Mouse (Mus musculus) lung, postnatal 0 days (tissue): Measurements from ENCODE around the gene Pla2g3. TPM values are rescaled to one million over a fixed set of nuclear protein-coding genes. Genes with fewer than 3 reads are reported as not detected.

Source experiments
- ATAC-seq: fragments of 200-750 bp; cut with Nextera tagmentation; 2 replicates; pipeline ENCODE4 v1.8.0; 2017; ENCODE audit warnings: moderate library complexity
- DNase-seq: peaks from one replicate; pipeline ENCODE4 v3.0.0-alpha.2; 2016; ENCODE audit warnings: low spot score
- H3K27ac ChIP-seq: fragments of 300-500 bp; sonication (generic); 2 replicates; pipeline ENCODE4 v1.5.1; 2014; ENCODE audit warnings: antibody characterized with exemption, mild to moderate bottlenecking, low read length, mixed read lengths
- H3K27me3 ChIP-seq: fragments of 300-500 bp; sonication (generic); replicated peaks from 2 replicates; pipeline ENCODE4 v1.6.1; 2014; ENCODE audit warnings: low read length, mixed read lengths; ENCODE audit not compliant: insufficient read depth
- H3K36me3 ChIP-seq: fragments of 300-500 bp; sonication (generic); 2 replicates; pipeline ENCODE4 v1.6.1; 2014; ENCODE audit warnings: low read length, mixed read lengths; ENCODE audit not compliant: insufficient read depth
- H3K4me1 ChIP-seq: fragments of 300-500 bp; sonication (generic); 2 replicates; pipeline ENCODE4 v1.6.1; 2014; ENCODE audit warnings: antibody characterized with exemption, low read depth, low read length, mixed read lengths; ENCODE audit not compliant: insufficient read depth
- H3K4me2 ChIP-seq: fragments of 300-500 bp; sonication (generic); replicated peaks from 2 replicates; pipeline ENCODE4 v1.6.1; 2014; ENCODE audit warnings: low read depth, mild to moderate bottlenecking, low read length, moderate library complexity, mixed read lengths
- H3K4me3 ChIP-seq: fragments of 300-500 bp; sonication (generic); 2 replicates; pipeline ENCODE4 v1.5.1; 2014; ENCODE audit warnings: low read depth, low read length
- H3K9ac ChIP-seq: fragments of 300-500 bp; sonication (generic); replicated peaks from 2 replicates; pipeline ENCODE4 v1.6.1; 2014; ENCODE audit warnings: low read depth, mild to moderate bottlenecking
- H3K9me3 ChIP-seq: fragments of 300-500 bp; sonication (generic); 2 replicates; pipeline ENCODE4 v1.6.1; 2016; ENCODE audit warnings: low read length, mixed read lengths
- CTCF ChIP-seq: IDR thresholded peaks from 2 replicates; pipeline ENCODE4 v1.5.1; 2016; ENCODE audit warnings: antibody characterized with exemption, mild to moderate bottlenecking
- EP300 ChIP-seq: IDR thresholded peaks from 2 replicates; pipeline ENCODE4 v1.6.1; 2016; ENCODE audit warnings: antibody characterized with exemption, mild to moderate bottlenecking, control low read depth
- WGBS: fragments of 180-500 bp; shearing (Covaris S2); extraction: QIAGEN DNeasy Blood & Tissue Kit; methylation state at CpG from one replicate; pipeline ENCODE4 v1.1.7; 2014; 5-methylcytosine and 5-hydroxymethylcytosine counted together
- polyA plus RNA-seq: library from polyadenylated mRNA; unstranded; fragments of >200 nt; fragmentation: Nextera tagmentation; extraction: Ambion mirVana; gene quantifications from 2 replicates; pipeline ENCODE4 v1.2.1, GENCODE M21; 2015

Gene Pla2g3
- 0.29 and 0.30 TPM in 2 replicates for polyA plus RNA-seq

GRCm38 (mm10) chr11:3487952-3488570 lies at the start of gene Pla2g3:
Gene Pla2g3, plus strand, starts transcription at chr11:3488284.
- Histone ChIP-seq H3K9me3 (no peaks in the 10 kb centered on the region), H3K27ac (no peak within 1 kb of the TSS), H3K4me3 (no peak within 1 kb of the TSS), H3K27me3 (no peaks in the 10 kb centered on the region), H3K36me3 (no peaks in the 10 kb centered on the region), H3K4me1 (no peaks in the 10 kb centered on the region), H3K4me2 (no peak within 1 kb of the TSS), H3K9ac (no peak within 1 kb of the TSS)
- TF ChIP-seq CTCF (no peak), EP300 (no peak)
- 19% methylated on average over 11 of the region's 11 CpGs for WGBS
- DNase-seq, result no peak
- 0 out of 2 replicates have a peak, but pooled peaks have one; percentile 25 for ATAC-seq

- no peak overlapping the region for H3K9ac ChIP-seq
- TF ChIP-seq CTCF (no peak), EP300 (peak; percentile 36; the same call in 1 of the 2 replicates)
- H3K36me3 ChIP-seq, result no peaks in the 10 kb centered on the region
- H3K27me3 ChIP-seq, result no peaks in the 10 kb centered on the region
- ATAC-seq (peak; percentile 68), DNase-seq (peak; percentile 67)
- no peaks in the 10 kb centered on the region for H3K4me1 ChIP-seq
- no peak overlapping the region for H3K27ac ChIP-seq
- no peak overlapping the region for H3K4me3 ChIP-seq
- H3K4me2 ChIP-seq, result no peak overlapping the region
- H3K9me3 ChIP-seq, result no peaks in the 10 kb centered on the region
Observed at GRCm38 (mm10) chr11:3441696-3442443, 46.2 kb upstream of the Pla2g3 start.

GRCm38 (mm10) chr11:3442677-3443076 lies 45.4 kb upstream of the Pla2g3 start:
- 71% methylated on average over 4 of the region's 4 CpGs for WGBS
- TF ChIP-seq CTCF (no peak), EP300 (no peak)
- Histone ChIP-seq H3K36me3 (no peaks in the 10 kb centered on the region), H3K4me3 (no peak overlapping the region), H3K27me3 (no peaks in the 10 kb centered on the region), H3K4me2 (no peak overlapping the region), H3K9ac (no peak overlapping the region), H3K4me1 (no peaks in the 10 kb centered on the region), H3K27ac (no peak overlapping the region), H3K9me3 (no peaks in the 10 kb centered on the region)
- DNase-seq (no peak), ATAC-seq (no peak)

DNA sequence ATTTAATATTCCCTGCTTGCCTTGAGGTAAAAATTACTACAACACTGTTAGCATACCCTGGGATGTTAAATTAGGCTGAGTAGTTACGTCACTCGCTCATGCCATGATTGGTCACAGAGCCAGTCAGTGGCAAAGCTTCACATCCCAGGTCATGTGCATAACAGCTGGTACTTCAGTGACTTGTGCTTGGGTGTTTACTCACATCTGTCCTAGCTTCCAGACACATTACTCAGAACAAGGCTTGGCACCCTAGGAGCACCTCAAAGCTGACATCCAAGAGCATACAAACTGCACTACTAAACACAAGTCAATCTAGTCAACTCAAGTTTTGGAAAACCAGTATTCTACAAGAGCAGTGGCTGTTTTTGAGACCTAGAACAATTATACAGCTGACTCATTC lies 45.0 kb upstream of the Pla2g3 start:
- Histone ChIP-seq H3K9ac (no peak overlapping the region), H3K27ac (no peak overlapping the region), H3K4me3 (no peak overlapping the region), H3K4me2 (no peak overlapping the region), H3K9me3 (no peaks in the 10 kb centered on the region), H3K27me3 (no peaks in the 10 kb centered on the region), H3K4me1 (no peaks in the 10 kb centered on the region), H3K36me3 (no peaks in the 10 kb centered on the region)
- WGBS, result 97% methylated on average over 2 of the region's 2 CpGs
- DNase-seq (no peak), ATAC-seq (peak; percentile 32; the same call in 1 of the 2 replicates)
- TF ChIP-seq EP300 (no peak), CTCF (no peak)

GRCm38 (mm10) chr11:3444875-3445274 lies 43.2 kb upstream of the Pla2g3 start:
- no peak overlapping the region for H3K4me3 ChIP-seq
- H3K9ac ChIP-seq, result no peak overlapping the region
- DNase-seq (no peak), ATAC-seq (no peak)
- H3K27me3 ChIP-seq, result no peaks in the 10 kb centered on the region
- WGBS, result 67% methylated on average over 8 of the region's 8 CpGs
- H3K36me3 ChIP-seq, result no peaks in the 10 kb centered on the region
- H3K4me1 ChIP-seq, result no peaks in the 10 kb centered on the region
- TF ChIP-seq CTCF (no peak), EP300 (no peak)
- H3K4me2 ChIP-seq, result no peak overlapping the region
- no peaks in the 10 kb centered on the region for H3K9me3 ChIP-seq
- H3K27ac ChIP-seq, result no peak overlapping the region

GRCm38 (mm10) chr11:3451701-3452163 lies 36.4 kb upstream of the Pla2g3 start:
- Histone ChIP-seq H3K4me1 (peaks cover 7% of the 10 kb centered on the region; the same call in 1 of the 2 replicates), H3K27me3 (no peaks in the 10 kb centered on the region), H3K36me3 (no peaks in the 10 kb centered on the region), H3K4me3 (peak overlapping the region; percentile 85), H3K27ac (peak overlapping the region; percentile 98), H3K9ac (peak overlapping the region; percentile 89), H3K9me3 (no peaks in the 10 kb centered on the region), H3K4me2 (peak overlapping the region; percentile 84)
- under 1% methylated on average over 20 of the region's 20 CpGs for WGBS
- TF ChIP-seq EP300, result no peak
- no peak for TF ChIP-seq CTCF
- ATAC-seq (peak; percentile 57), DNase-seq (peak; percentile 67)
